Mouse (Mus musculus) C2C12 (cell line): ENCODE data around the gene Chsy1.

ENCODE experiments used
- CTCF ChIP-seq: IDR thresholded peaks from one replicate; pipeline ENCODE4 v1.5.1; 2011; ENCODE audit not compliant: control insufficient read depth, insufficient read depth, insufficient read length
- USF1 ChIP-seq: IDR thresholded peaks from one replicate; pipeline ENCODE4 v1.6.1; 2011; ENCODE audit warnings: low read depth, mild to moderate bottlenecking, control low read depth, moderate library complexity

GRCm38 (mm10) chr7:66147156-66147555 is 37.8 kb downstream of the Chsy1 start:
- TF ChIP-seq CTCF: no peak
- TF ChIP-seq USF1: no peak
